Comparison of ENCODE assay signal across 23 mouse cellular contexts in the genomic region with DNA sequence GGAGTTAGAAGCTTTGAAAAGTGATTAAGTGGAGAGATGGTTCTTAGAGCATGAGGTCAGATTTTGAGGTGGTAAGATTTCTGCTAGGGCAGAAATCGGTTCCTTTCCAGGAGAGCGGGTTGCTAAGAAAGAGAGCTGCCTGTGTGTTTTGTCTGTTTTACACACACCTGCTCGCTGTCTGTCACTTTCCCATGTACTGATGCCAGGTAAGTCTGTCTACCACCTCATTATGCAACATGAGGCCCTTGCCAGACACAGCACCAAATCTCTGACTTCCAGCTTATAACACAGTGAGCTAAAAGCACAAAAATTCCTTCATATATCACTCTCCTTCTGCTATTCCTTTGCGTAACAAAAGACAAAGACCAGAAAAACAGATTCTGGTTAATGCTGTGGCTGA.
DNase-seq lines count a peak whose midpoint lies in the region; ATAC-seq and TF ChIP-seq lines count a peak whose summit lies in the region.
"Had no signal": no experiment of that assay in that cellular context is flagged by ENCODE, and none has a peak within 500 bp of the region (broad histone marks: within the 10 kb centered on the region; RNA-seq: fewer than 3 reads in every experiment).

No protein-coding gene starts in this region.

- no peak for TF ChIP-seq CTCF in brain, embryonic 14.5 days (IDR thresholded peaks at IDR 0.05; ENCODE audit: borderline replicate concordance, extremely low read depth, insufficient read depth, insufficient read length)
- TF ChIP-seq CTCF in forebrain, postnatal 0 days (IDR thresholded peaks at IDR 0.05; ENCODE audit: low read depth) = no peak

- no peak overlapping the region for H3K27ac ChIP-seq in forebrain, embryonic 13.5 days
- no peak overlapping the region for H3K27ac ChIP-seq in forebrain, embryonic 11.5 days (ENCODE audit: low read depth, low read length)
- H3K27ac ChIP-seq in heart, embryonic 13.5 days (replicated peaks) = 0 out of 2 replicates have a peak overlapping the region, but pooled peaks have one; percentile 5
- H3K27ac ChIP-seq in forebrain, postnatal 0 days (ENCODE audit: low read depth, low read length) = no peak overlapping the region
- H3K27ac ChIP-seq: embryonic facial prominence, embryonic 12.5 days; gastrocnemius, adult 2 months; hindbrain, embryonic 14.5 days had no signal

- no peak for DNase-seq in forebrain, embryonic 11.5 days (ENCODE audit: low spot score)
- DNase-seq in heart, adult 11 months = no peak
- DNase-seq in brain, embryonic 14.5 days (ENCODE audit: low read depth) = peak; percentile 66
- peak; percentile 8 for DNase-seq in forebrain, postnatal 0 days
- no peak for DNase-seq in thymus, postnatal 4 days
- DNase-seq in kidney, adult 18-20 months = no peak
- DNase-seq: adrenal gland, adult 2 months; adrenal gland, postnatal 14 days; cerebellum, adult 18-20 months; gastrocnemius, adult 2 months; gastrocnemius, postnatal 14 days; heart, adult 18-20 months; heart, postnatal 14 days; heart, postnatal 4 days; kidney, adult 8-10 months had no signal

- peak; percentile 29; the same call in 1 of the 2 replicates for ATAC-seq in forebrain, embryonic 13.5 days
- no peak for ATAC-seq in forebrain, embryonic 11.5 days (replicated peaks; ENCODE audit: low FRiP score)
- no peak for ATAC-seq in heart, embryonic 13.5 days (ENCODE audit: extremely low read depth, insufficient number of reproducible peaks, low FRiP score, low TSS enrichment)
- no peak for ATAC-seq in forebrain, postnatal 0 days
- ATAC-seq: CD4-positive, CD25-positive, alpha-beta regulatory T cell, adult 4 months; intestine, postnatal 0 days had no signal

- peaks cover 19% of the 10 kb centered on the region for H3K4me1 ChIP-seq in forebrain, embryonic 13.5 days
- H3K4me1 ChIP-seq in forebrain, embryonic 11.5 days (replicated peaks; ENCODE audit: control insufficient read depth, insufficient read depth, low read length) = no peaks in the 10 kb centered on the region
- peaks cover 35% of the 10 kb centered on the region for H3K4me1 ChIP-seq in heart, embryonic 13.5 days
- H3K4me1 ChIP-seq in forebrain, postnatal 0 days (ENCODE audit: insufficient read depth) = 0 out of 2 replicates have a peak, but pooled peaks cover 5% of the 10 kb centered on the region

- H3K4me2 ChIP-seq in forebrain, embryonic 13.5 days = no peak overlapping the region
- no peak overlapping the region for H3K4me2 ChIP-seq in forebrain, embryonic 11.5 days (ENCODE audit: low read depth, low read length, severe bottlenecking)
- no peak overlapping the region for H3K4me2 ChIP-seq in heart, embryonic 13.5 days
- H3K4me2 ChIP-seq in forebrain, postnatal 0 days (ENCODE audit: low read depth) = no peak overlapping the region
- H3K4me2 ChIP-seq: embryonic facial prominence, embryonic 12.5 days; embryonic facial prominence, embryonic 15.5 days; hindbrain, embryonic 14.5 days had no signal

- no peak for TF ChIP-seq POLR2A in brain, embryonic 14.5 days (IDR thresholded peaks at IDR 0.05; ENCODE audit: borderline replicate concordance, extremely low read depth, insufficient read depth, insufficient read length, poor library complexity, severe bottlenecking)

- no peaks in the 10 kb centered on the region for H3K27me3 ChIP-seq in forebrain, embryonic 13.5 days
- H3K27me3 ChIP-seq in forebrain, embryonic 11.5 days (ENCODE audit: control insufficient read depth, insufficient read depth, low read length) = no peaks in the 10 kb centered on the region
- H3K27me3 ChIP-seq in heart, embryonic 13.5 days (replicated peaks) = no peaks in the 10 kb centered on the region
- no peaks in the 10 kb centered on the region for H3K27me3 ChIP-seq in forebrain, postnatal 0 days (ENCODE audit: insufficient read depth, low read length)
- H3K27me3 ChIP-seq: embryonic facial prominence, embryonic 12.5 days; embryonic facial prominence, embryonic 15.5 days; heart, embryonic 12.5 days had no signal

- no peaks in the 10 kb centered on the region for H3K36me3 ChIP-seq in forebrain, embryonic 13.5 days (ENCODE audit: poor library complexity, severe bottlenecking)
- no peaks in the 10 kb centered on the region for H3K36me3 ChIP-seq in forebrain, embryonic 11.5 days (ENCODE audit: control insufficient read depth, insufficient read depth, low read length)
- H3K36me3 ChIP-seq in heart, embryonic 13.5 days = no peaks in the 10 kb centered on the region
- H3K36me3 ChIP-seq in forebrain, postnatal 0 days (ENCODE audit: insufficient read depth) = no peaks in the 10 kb centered on the region
- H3K36me3 ChIP-seq: embryonic facial prominence, embryonic 12.5 days; embryonic facial prominence, embryonic 15.5 days; heart, embryonic 12.5 days had no signal

- H3K4me3 ChIP-seq in forebrain, embryonic 13.5 days = no peak overlapping the region
- H3K4me3 ChIP-seq in forebrain, embryonic 11.5 days (ENCODE audit: low read depth, low read length) = no peak overlapping the region
- no peak overlapping the region for H3K4me3 ChIP-seq in heart, embryonic 13.5 days
- no peak overlapping the region for H3K4me3 ChIP-seq in forebrain, postnatal 0 days (ENCODE audit: low read depth, low read length)
- H3K4me3 ChIP-seq: embryonic facial prominence, embryonic 12.5 days; embryonic facial prominence, embryonic 15.5 days; gastrocnemius, adult 2 months; heart, embryonic 12.5 days had no signal

- no peaks in the 10 kb centered on the region for H3K9me3 ChIP-seq in forebrain, embryonic 13.5 days (replicated peaks)
- H3K9me3 ChIP-seq in forebrain, embryonic 11.5 days (ENCODE audit: control insufficient read depth, low read length) = no peaks in the 10 kb centered on the region
- H3K9me3 ChIP-seq in heart, embryonic 13.5 days = no peaks in the 10 kb centered on the region
- H3K9me3 ChIP-seq in forebrain, postnatal 0 days (ENCODE audit: low read length) = no peaks in the 10 kb centered on the region
- H3K9me3 ChIP-seq: embryonic facial prominence, embryonic 12.5 days; embryonic facial prominence, embryonic 15.5 days; heart, embryonic 12.5 days had no signal

- H3K9ac ChIP-seq in forebrain, embryonic 13.5 days = no peak overlapping the region
- no peak overlapping the region for H3K9ac ChIP-seq in forebrain, embryonic 11.5 days (ENCODE audit: low read length)
- H3K9ac ChIP-seq in heart, embryonic 13.5 days = no peak overlapping the region
- no peak overlapping the region for H3K9ac ChIP-seq in forebrain, postnatal 0 days
- H3K9ac ChIP-seq: embryonic facial prominence, embryonic 12.5 days; embryonic facial prominence, embryonic 15.5 days; heart, embryonic 12.5 days; hindbrain, embryonic 14.5 days had no signal

- WGBS in forebrain, embryonic 13.5 days = 76% methylated on average over 4 of the region's 4 CpGs
- WGBS in forebrain, embryonic 11.5 days = 92% methylated on average over 4 of the region's 4 CpGs
- 83% methylated on average over 4 of the region's 4 CpGs for WGBS in heart, embryonic 13.5 days
- 67% methylated on average over 4 of the region's 4 CpGs for WGBS in forebrain, postnatal 0 days

Comparison
In these comparisons a context has a peak if more than half of its experiments do, and no peak if none do; other contexts are left out.
1. DNase-seq: peak in brain, embryonic 14.5 days (single experiment) and forebrain, postnatal 0 days (single experiment); none in forebrain, embryonic 11.5 days (single experiment), heart, adult 11 months (single experiment), thymus, postnatal 4 days (single experiment) and kidney, adult 18-20 months (single experiment).